Mouse (Mus musculus) layer of hippocampus, adult 8-10 months (tissue): ENCODE data around the gene Lrrk1. TPM values are rescaled to one million over a fixed set of nuclear protein-coding genes. Genes with fewer than 3 reads are reported as not detected.

Experiments used
- DNase-seq, 2 experiments: peaks; one replicate each; pipeline ENCODE4 v3.0.0; 2022; ENCODE audit warnings: low spot score in 2 of 2
- total RNA-seq, 4 experiments: library from RNA; stranded (reverse); gene quantifications; 2 replicates each; pipeline ENCODE4 v1.2.4; 2022

Gene Lrrk1
- total RNA-seq, 4 experiments from 2014 or later = 3.3 to 7.0 (median 4.9) TPM

GRCm38 (mm10) chr7:66303922-66304660 is 84.1 kb downstream of the Lrrk1 start:
- no peak for DNase-seq

DNA sequence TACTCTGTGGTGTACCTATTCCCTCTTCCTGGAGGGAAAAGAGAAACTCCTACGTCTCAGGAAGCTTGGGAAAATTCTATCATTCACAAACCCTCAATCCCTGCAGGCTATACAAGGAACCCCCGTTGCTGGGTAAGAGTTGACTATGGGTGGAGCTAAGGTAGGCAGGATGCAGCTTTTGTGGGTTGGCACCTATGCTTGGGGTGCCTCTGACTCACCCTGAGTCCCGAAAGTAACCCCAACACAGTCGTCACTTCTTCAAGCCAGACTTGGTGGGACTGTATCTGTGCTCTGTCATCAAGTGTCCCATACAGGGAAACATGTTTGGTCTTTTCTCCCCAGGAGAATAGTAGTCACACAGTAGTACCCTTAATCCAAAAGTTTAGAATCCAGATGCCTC is 86.7 kb downstream of the Lrrk1 start:
- DNase-seq = no peak

DNA sequence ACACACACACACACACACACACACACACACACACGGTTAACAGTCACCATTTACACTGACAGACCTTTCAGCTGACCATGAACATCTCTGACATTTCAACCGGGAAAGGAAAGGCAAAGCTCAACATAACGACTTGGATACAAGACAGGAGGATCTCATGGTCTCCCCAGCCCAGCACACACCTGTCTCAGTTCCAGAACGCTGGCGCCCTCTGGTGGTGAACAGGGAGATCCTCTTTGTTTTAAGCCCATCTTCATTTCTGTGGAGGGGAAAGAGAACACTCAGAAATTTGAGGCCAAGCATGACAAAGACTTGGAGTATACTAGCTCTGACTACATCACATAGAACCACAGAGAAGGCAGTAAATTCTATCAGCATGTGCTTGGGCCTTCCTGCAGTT is 87.5 kb downstream of the Lrrk1 start:
- DNase-seq = peak; percentile 55 to 75

DNA sequence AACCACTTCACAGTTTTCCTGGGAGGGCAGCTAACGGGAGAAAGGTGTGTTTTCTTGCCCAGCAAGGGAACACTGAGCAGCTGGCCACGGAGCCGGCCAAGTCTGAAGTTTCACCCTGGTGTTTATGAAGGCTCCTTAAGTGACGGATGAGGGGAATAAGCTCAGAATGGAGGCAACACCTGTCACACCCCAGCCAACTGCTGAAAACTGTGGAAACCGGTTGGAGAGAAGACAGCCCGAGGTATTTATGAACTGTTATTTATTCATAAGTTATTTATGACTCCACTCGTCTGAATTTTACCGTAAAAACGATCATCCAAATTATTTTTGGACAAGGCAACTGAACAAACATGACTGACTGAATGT is 90.5 kb downstream of the Lrrk1 start:
- DNase-seq = no peak

GRCm38 (mm10) chr7:66296921-66297655 is 91.1 kb downstream of the Lrrk1 start:
- DNase-seq = no peak

DNA sequence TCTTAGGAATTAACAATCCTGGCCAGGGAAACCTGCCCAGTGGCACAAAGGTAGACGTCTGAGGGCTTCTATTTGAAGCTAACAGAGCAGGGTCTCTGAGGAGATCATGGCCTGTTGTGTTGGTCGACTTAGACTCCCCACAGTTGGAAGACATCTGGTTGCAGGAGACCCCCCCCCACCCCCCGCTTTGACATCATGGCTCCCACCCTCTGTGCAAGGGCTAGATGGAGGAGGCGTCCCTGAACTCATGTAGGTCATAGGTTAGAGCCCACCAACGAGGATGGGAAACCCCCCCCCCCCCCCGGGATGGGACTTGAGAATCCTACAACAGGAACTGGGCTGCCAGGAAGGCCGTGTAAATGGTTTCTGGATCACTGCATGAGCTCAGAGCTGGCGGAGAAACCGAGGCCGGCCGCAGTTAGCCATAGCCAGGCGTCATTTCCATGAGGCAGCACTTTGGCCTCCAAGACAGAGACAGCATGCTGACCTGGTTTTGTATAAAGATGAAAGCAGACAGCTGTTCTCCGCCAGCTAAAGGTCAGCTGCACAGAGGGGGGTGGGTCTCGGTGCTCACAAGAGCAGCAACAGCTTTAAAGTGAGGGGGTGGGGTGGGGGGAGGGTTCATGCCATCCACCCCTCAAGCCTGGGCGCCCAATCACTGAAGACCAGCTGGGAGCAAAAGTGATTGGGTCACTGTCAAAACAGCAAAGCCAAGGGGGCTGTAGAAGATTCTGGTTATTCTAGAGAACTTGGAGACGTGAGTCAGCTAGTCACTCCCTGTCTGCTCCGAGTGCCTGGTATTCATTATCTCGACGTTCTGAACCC is 95.4 kb downstream of the Lrrk1 start:
- DNase-seq = no peak

DNA sequence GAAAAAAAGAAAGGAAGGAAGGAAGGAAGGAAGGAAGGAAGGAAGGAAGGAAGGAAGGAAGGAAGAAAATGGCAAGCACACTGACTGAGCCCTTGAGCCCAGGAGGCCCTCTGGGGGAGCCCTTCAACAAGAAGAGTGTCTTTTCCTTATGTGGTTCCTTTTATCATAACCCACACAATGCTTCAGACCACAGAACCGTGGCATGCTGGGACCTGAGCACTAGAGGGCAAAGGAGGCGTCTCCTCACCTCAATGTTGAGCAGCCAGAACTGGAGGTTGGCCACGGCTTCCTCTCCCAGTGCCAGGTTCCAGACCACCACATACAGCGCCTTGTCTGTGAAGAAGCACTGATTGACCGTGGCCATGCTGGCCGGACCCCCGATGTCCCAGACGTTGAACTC is 96.1 kb downstream of the Lrrk1 start:
- DNase-seq = no peak

DNA sequence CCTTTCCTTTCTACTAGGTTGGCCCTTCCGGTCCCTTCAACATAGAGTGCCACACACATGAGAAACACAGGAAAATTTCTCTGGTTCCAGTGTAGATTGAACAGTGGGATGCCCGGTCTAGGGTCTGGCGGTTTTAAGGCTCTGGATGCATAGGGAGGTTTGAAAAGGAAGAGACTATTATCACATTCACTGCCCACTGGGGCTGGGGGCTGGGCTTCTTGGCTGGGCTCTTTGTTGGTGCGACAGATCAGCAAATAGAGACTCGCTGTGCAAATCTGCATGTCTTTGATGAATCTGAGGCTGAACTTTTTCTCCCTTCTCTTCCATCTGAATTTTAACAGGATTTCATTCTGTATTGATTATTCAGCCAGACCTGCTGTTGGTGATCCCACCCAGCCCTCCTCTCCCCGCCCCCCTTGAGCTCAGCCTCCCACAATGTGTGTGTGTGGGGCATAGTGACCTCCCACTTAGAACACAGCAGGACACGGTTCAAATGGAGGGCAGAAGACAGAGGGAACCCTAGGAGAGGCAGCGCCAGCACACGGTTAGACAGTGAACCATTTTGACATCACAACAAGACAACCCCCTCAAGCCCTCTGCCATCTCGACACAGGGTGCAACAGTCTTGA is 105.1 kb downstream of the Lrrk1 start:
- no peak for DNase-seq

- no peak for DNase-seq
Measured at GRCm38 (mm10) chr7:66282265-66282664, 105.9 kb downstream of the Lrrk1 start.

DNA sequence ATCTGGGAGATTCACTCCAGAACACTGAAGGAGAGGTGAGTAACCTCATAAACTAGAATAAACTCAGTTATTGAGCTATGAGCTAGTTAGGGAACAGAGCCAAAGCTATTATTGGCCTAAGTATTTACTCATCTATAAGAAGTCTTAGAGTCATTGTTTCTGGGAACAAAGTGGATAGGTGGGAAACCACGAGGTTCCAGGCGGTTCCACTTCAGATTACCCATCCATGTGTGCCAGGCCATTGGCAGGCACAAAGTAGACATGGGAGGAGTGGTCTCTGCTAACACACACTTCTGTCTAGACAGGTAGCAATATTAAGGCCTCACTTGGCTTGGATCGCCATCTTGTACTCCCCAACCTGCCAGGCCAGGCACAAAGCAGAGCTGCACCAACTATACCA is 110.1 kb downstream of the Lrrk1 start:
- DNase-seq = no peak

DNA sequence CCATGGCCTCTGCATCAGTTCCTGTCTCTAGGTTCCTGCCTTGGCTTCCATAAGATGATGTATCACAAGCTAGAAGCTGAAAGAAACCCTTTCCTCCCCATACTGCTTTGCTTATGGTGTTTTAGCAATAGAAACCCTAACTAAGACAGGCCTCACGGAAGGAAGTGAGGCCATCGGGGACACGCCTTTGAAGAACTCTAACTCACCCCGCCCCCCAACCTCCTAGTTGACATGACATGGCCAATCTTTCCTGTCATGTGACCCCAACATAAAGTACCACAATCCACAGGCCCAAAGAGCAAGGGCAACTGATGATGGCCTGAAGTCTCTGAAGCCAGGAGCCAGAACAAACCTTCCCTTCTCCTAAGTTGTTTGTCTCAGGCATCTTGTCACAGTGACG is 114.7 kb downstream of the Lrrk1 start:
- DNase-seq = no peak

GRCm38 (mm10) chr7:66271226-66271625 is 116.9 kb downstream of the Lrrk1 start:
- DNase-seq = no peak

DNA sequence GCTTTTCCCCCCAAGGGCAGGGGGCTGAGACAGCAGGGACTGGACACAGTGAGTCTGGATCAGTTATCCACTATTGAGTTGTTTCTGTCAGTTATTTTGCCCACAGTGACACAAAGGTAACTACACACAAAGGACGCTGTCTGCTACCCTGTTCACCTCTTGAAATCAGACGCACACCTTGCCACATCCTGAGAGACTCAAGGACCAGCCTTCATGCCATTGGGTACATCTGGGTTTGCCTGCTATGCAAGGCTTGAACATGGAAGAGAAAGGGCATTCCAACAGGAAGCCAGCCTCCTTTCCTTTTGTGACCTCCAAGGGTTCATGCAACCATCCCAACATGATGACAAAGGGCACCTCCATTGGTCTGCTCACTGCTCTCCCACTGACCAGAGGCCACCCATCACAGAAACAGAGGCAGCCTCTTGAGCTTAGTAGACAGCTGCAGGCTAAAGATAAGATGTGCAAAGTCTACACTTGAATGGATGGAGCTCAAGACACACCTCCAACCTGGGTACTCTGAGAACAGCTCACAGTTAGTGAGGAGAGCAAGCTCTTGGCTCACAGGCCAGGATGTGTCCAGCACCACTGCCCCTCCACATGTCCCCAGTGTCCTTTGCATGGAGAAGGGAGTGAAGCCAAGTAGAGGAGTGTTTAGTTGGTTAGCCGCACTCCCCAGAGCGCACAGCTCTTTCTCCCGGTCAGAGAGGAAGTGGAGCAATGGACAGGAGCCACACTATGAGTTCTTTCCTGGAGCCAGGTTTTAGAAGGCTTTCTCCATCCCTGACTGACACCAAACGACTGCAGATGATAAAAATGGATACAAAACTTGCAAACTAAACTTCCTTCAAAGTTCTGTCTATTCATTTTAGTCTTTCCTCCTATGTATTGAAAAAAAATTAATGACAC is 121.0 kb downstream of the Lrrk1 start:
- no peak for DNase-seq

DNA sequence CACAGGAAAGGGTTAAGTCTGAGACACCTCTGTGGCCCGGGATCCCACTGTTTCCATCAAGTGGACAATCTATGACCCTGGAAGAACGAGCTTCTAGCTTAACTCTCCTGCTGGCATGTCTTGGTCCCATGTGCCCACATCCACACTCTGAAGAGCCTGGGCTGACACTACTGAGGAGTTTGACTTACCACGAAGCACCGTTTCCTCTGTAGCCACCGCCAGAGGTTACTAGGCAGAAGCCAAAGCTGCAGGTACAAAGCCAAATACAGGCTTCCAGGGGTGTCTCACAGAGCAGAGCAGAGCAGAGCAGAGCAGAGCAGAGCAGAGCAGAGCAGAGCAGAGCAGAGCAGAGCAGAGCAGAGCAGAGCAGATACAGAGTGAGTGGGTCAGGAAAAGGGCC is 124.7 kb downstream of the Lrrk1 start:
- no peak for DNase-seq

GRCm38 (mm10) chr7:66262570-66263156 is 125.5 kb downstream of the Lrrk1 start:
- no peak for DNase-seq

DNA sequence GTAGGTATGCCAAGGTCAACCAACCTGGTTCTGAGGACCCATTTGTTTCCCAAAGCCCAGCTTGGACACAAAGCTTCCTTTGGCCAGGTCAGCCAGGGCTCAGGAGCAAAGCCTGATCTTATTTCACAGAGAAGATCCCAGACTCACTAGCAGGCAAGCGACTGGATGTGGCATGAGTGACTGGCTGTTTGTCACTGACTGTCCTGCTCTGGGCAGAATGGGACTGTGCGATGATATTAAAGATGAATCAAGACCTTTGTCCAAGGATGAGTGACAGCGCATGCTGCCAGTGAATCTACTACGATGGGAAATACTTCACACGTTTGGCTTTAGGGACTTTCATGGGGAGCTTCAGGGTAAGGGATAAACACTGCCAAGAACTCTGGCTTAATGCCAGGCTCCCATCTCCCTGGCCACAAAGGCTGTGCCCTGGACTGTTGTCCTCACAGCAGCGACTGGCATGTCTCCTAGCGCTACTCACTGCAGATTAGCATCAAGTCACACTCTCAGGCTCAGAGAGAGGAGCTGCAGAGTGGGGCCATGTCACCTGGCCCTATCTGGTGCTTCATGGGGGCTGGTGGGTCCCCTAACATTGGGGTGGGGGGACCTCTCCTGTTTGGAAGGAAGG is 127.3 kb downstream of the Lrrk1 start:
- DNase-seq = no peak

GRCm38 (mm10) chr7:66260295-66260694 is 127.9 kb downstream of the Lrrk1 start:
- DNase-seq = no peak

DNA sequence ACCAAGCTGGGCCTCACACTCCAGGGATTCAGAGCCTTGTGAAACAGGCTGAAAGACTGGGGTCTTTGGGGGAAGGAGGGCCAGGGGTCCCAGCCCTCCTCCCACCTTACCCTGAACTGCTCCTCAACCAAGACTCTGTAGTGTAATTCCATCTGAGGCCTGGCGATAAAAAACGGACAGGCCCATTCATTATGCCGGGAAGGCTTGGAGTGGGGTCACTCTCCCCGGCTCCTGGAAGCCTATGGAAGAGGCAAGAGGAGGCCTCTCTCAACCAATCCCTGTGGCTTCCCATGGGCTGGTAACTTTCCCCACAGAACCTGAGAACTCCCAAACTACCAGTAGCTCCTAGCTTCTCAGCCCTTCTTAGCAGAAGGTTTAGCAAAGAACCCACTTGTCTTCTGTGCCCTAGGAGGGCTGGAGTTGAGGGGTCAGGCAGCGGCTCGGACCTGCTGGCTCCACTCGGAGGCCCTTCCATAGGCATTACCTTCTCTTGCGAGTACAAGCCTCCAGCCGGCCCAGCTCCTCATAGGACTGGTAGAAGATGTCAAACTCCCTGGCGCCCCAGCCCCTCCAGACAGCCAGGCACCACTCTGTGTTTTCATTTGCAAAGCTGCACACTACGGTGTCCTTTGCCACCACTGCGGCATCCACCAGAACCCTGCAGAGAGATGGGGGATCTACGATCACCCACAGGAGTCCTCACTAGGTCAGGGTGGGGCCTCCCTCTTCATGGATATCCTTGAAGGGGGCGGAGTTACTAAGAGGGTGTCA is 128.5 kb downstream of the Lrrk1 start:
- no peak for DNase-seq

GRCm38 (mm10) chr7:66258997-66259396 is 129.2 kb downstream of the Lrrk1 start:
- no peak for DNase-seq
